27 mouse cellular contexts compared by ENCODE assay signal in genomic region chr5:148796072-148796471, GRCm38 (mm10).
DNase-seq lines count a peak whose midpoint lies in the region; ATAC-seq and TF ChIP-seq lines count a peak whose summit lies in the region.
"Had no signal": no experiment of that assay in that cellular context is flagged by ENCODE, and none has a peak within 500 bp of the region (broad histone marks: within the 10 kb centered on the region; RNA-seq: fewer than 3 reads in every experiment).

No protein-coding gene starts in this region.

- 13% methylated on average over 4 of the region's 4 CpGs for WGBS in intestine, embryonic 15.5 days

- DNase-seq in embryo, embryonic 11 days: peak; percentile 39
- no peak for DNase-seq in embryo, embryonic 9.5 days (ENCODE audit: extremely low spot score)
- peak; percentile 55 for DNase-seq in thymus, postnatal 0 days (ENCODE audit: low spot score)
- DNase-seq in thymus, adult 18-20 months: no peak
- peak; percentile 65 for DNase-seq in lung, postnatal 36 days
- DNase-seq in left cerebral cortex, adult 9 months (ENCODE audit: low spot score in 2 of 2): no peak
- DNase-seq in layer of hippocampus, adult 2 months (ENCODE audit: low spot score in 2 of 2): no peak
- DNase-seq: adrenal gland, adult 2 months; cerebellum, adult 11-12 months; cerebellum, postnatal 14 days; gastrocnemius, postnatal 10 days; retina, postnatal 1 day; thymus, adult 2 months had no signal

- TF ChIP-seq CTCF in layer of hippocampus, adult 2 months (conservative IDR thresholded peaks at IDR 0.05): no peak

- H3K9me3 ChIP-seq in intestine, embryonic 15.5 days: no peaks in the 10 kb centered on the region
- H3K9me3 ChIP-seq: embryonic facial prominence, embryonic 15.5 days; forebrain, embryonic 15.5 days; hindbrain, embryonic 10.5 days; lung, embryonic 15.5 days; megakaryocyte, embryonic 14.5 days; midbrain, embryonic 13.5 days; neural tube, embryonic 12.5 days had no signal

- H3K4me2 ChIP-seq in intestine, embryonic 15.5 days (replicated peaks): no peak overlapping the region
- H3K4me2 ChIP-seq: embryonic facial prominence, embryonic 15.5 days; forebrain, embryonic 15.5 days; heart, embryonic 11.5 days; liver, embryonic 11.5 days; lung, embryonic 15.5 days; midbrain, embryonic 13.5 days; neural tube, embryonic 12.5 days had no signal

- no peak overlapping the region for H3K27ac ChIP-seq in intestine, embryonic 15.5 days
- H3K27ac ChIP-seq in layer of hippocampus, adult 2 months: no peak overlapping the region
- H3K27ac ChIP-seq: embryonic facial prominence, embryonic 15.5 days; forebrain, embryonic 15.5 days; hindbrain, embryonic 10.5 days; lung, embryonic 15.5 days; midbrain, embryonic 13.5 days; neural tube, embryonic 12.5 days had no signal

- no peaks in the 10 kb centered on the region for H3K36me3 ChIP-seq in intestine, embryonic 15.5 days
- H3K36me3 ChIP-seq: embryonic facial prominence, embryonic 15.5 days; forebrain, embryonic 15.5 days; hindbrain, embryonic 10.5 days; lung, embryonic 15.5 days; midbrain, embryonic 13.5 days; neural tube, embryonic 12.5 days had no signal

- no peak overlapping the region for H3K4me3 ChIP-seq in intestine, embryonic 15.5 days (replicated peaks)
- H3K4me3 ChIP-seq in layer of hippocampus, adult 2 months: no peak overlapping the region
- H3K4me3 ChIP-seq: embryonic facial prominence, embryonic 15.5 days; forebrain, embryonic 15.5 days; hindbrain, embryonic 10.5 days; lung, embryonic 15.5 days; megakaryocyte, embryonic 14.5 days; midbrain, embryonic 13.5 days; neural tube, embryonic 12.5 days had no signal

- ATAC-seq in intestine, embryonic 15.5 days: no peak
- ATAC-seq: CD4-positive, CD25-positive, alpha-beta regulatory T cell, adult 4 months; forebrain, embryonic 15.5 days; hindbrain, embryonic 16.5 days; intestine, embryonic 16.5 days; midbrain, embryonic 13.5 days; Patski had no signal

- H3K27me3 ChIP-seq in intestine, embryonic 15.5 days (replicated peaks): no peaks in the 10 kb centered on the region
- H3K27me3 ChIP-seq: embryonic facial prominence, embryonic 15.5 days; forebrain, embryonic 15.5 days; lung, embryonic 15.5 days; neural tube, embryonic 12.5 days; Patski had no signal

- peaks cover 7% of the 10 kb centered on the region for H3K4me1 ChIP-seq in intestine, embryonic 15.5 days (replicated peaks)
- H3K4me1 ChIP-seq: megakaryocyte, embryonic 14.5 days had no signal

- H3K9ac ChIP-seq in intestine, embryonic 15.5 days: no peak overlapping the region
- H3K9ac ChIP-seq: embryonic facial prominence, embryonic 15.5 days; forebrain, embryonic 15.5 days; lung, embryonic 15.5 days; midbrain, embryonic 13.5 days; neural tube, embryonic 12.5 days had no signal

Comparison
In these comparisons a context has a peak if more than half of its experiments do, and no peak if none do; other contexts are left out.
1. DNase-seq: peak in embryo, embryonic 11 days (single experiment), thymus, postnatal 0 days (single experiment) and lung, postnatal 36 days (single experiment); none in embryo, embryonic 9.5 days (single experiment), thymus, adult 18-20 months (0 of 2), left cerebral cortex, adult 9 months (0 of 2) and layer of hippocampus, adult 2 months (0 of 2).